Mouse (Mus musculus) heart, postnatal 4 days (tissue): ENCODE measurements around the gene Nprl2. TPM values are rescaled to one million over a fixed set of nuclear protein-coding genes. Genes with fewer than 3 reads are reported as not detected.

Source experiments
- total RNA-seq, 2 experiments: library from RNA; stranded (reverse); gene quantifications; 2 replicates each; pipeline ENCODE4 v1.2.3; 2021

Gene Nprl2
- total RNA-seq, 2 experiments from 2014 or later = 12.0 TPM

Other genes with a start within 250 kb of the Nprl2 start
- 100 to 1,000 TPM; 146 to 176 TPM for gene Cish, start 246.2 kb upstream of the Nprl2 start, total RNA-seq
- gene Hemk1, start 203.9 kb upstream of the Nprl2 start, total RNA-seq = 10 to 100 TPM; 13.0 to 15.0 TPM
- gene 6430571L13Rik, start 201.6 kb upstream of the Nprl2 start, total RNA-seq = 1 to 10 TPM; 4.6 to 5.8 TPM
- gene Cacna2d2, start 142.6 kb upstream of the Nprl2 start, total RNA-seq = 10 to 100 TPM; 21.2 to 23.1 TPM
- 10 to 100 TPM; 22.1 to 22.8 TPM for gene Tmem115, start 8.3 kb upstream of the Nprl2 start, total RNA-seq
- 1 to 10 TPM; 6.6 to 7.2 TPM for gene Cyb561d2, start within 50 bp of the Nprl2 start, total RNA-seq
- gene Zmynd10, start 5.1 kb downstream of the Nprl2 start, total RNA-seq = under 1 TPM; 0.26 to 0.32 TPM
- gene Rassf1, start 9.3 kb downstream of the Nprl2 start, total RNA-seq = 10 to 100 TPM; 38.8 to 39.4 TPM
- 10 to 100 TPM; 22.3 to 24.0 TPM for gene Tusc2, start 21.0 kb downstream of the Nprl2 start, total RNA-seq
- 10 to 100 TPM; 43.4 to 49.7 TPM for gene Hyal2, start 25.7 kb downstream of the Nprl2 start, total RNA-seq
- gene Hyal1, start 34.7 kb downstream of the Nprl2 start, total RNA-seq = 1 to 10 TPM; 3.4 to 4.7 TPM
- 10 to 100 TPM; 12.2 to 12.4 TPM for gene Naa80, start 36.7 kb downstream of the Nprl2 start, total RNA-seq
- 1 to 10 TPM in 1 of 2 experiments, under 1 TPM in 1; 0.74 to 1.1 TPM for gene Hyal3, start 38.6 kb downstream of the Nprl2 start, total RNA-seq
- 10 to 100 TPM; 41.6 to 44.4 TPM for gene Ifrd2, start 45.4 kb downstream of the Nprl2 start, total RNA-seq
- 10 to 100 TPM; 16.2 to 18.8 TPM for gene Sema3b, start 67.0 kb downstream of the Nprl2 start, total RNA-seq
- 100 to 1,000 TPM; 462 to 469 TPM for gene Gnai2, start 93.1 kb downstream of the Nprl2 start, total RNA-seq
- 1 to 10 TPM; 8.0 to 8.1 TPM for gene Slc38a3, start 127.3 kb downstream of the Nprl2 start, total RNA-seq
- gene Gnat1, start 137.5 kb downstream of the Nprl2 start, total RNA-seq = not detected
- 10 to 100 TPM; 18.7 to 20.9 TPM for gene Sema3f, start 168.2 kb downstream of the Nprl2 start, total RNA-seq
- gene Rbm5, start 228.8 kb downstream of the Nprl2 start, total RNA-seq = 10 to 100 TPM; 65.4 to 73.1 TPM